ENCODE assay signal across 9 mouse cellular contexts in genomic region chr15:6390657-6391056, GRCm38 (mm10). TPM values are rescaled to one million over a fixed set of nuclear protein-coding genes. Genes with fewer than 3 reads are reported as not detected.
DNase-seq lines count a peak whose midpoint lies in the region; ATAC-seq lines count a peak whose summit lies in the region.
"Had no signal": no experiment of that assay in that cellular context is flagged by ENCODE, and none has a peak within 500 bp of the region (broad histone marks: within the 10 kb centered on the region; RNA-seq: fewer than 3 reads in every experiment).

No protein-coding gene starts in this region.

- H3K4me3 ChIP-seq in kidney, embryonic 16.5 days (ENCODE audit: low read length): no peak overlapping the region

- no peaks in the 10 kb centered on the region for H3K36me3 ChIP-seq in kidney, embryonic 16.5 days (ENCODE audit: insufficient read depth, low read length)

- peaks cover 14% of the 10 kb centered on the region for H3K4me1 ChIP-seq in kidney, embryonic 16.5 days (ENCODE audit: insufficient read depth, low read length)

- WGBS in kidney, embryonic 16.5 days: 43% methylated on average over 2 of the region's 2 CpGs

- no peak overlapping the region for H3K27ac ChIP-seq in kidney, embryonic 16.5 days (ENCODE audit: low read length)

- intact Hi-C loops in gastrocnemius, postnatal 14 days (cut with DNase I; ENCODE audit: low total_unique reads): no loop called here

- 0 out of 2 replicates have a peak, but pooled peaks have one; percentile 32 for ATAC-seq in kidney, embryonic 16.5 days (ENCODE audit: low FRiP score, low TSS enrichment)

- peak; percentile 57 for DNase-seq in urinary bladder, postnatal 14 days (ENCODE audit: low spot score)
- DNase-seq in urinary bladder, adult 2 months (ENCODE audit: low spot score): no peak
- DNase-seq in gastrocnemius, postnatal 14 days: peak; percentile 56
- no peak for DNase-seq in thymus, postnatal 0 days (ENCODE audit: low spot score)
- DNase-seq in natural killer cell, adult 2 months (ENCODE audit: low spot score in 2 of 2): no peak
- no peak for DNase-seq in layer of hippocampus, postnatal 25 days (ENCODE audit: extremely low spot score in 1 of 2, low spot score in 1 of 2)

- H3K9me3 ChIP-seq in kidney, embryonic 16.5 days (ENCODE audit: low read length): no peaks in the 10 kb centered on the region

- no peak overlapping the region for H3K4me2 ChIP-seq in kidney, embryonic 16.5 days (replicated peaks; ENCODE audit: low read depth, low read length)

- H3K9ac ChIP-seq in kidney, embryonic 16.5 days (replicated peaks; ENCODE audit: low read length): no peak overlapping the region

- H3K27me3 ChIP-seq in kidney, embryonic 16.5 days (ENCODE audit: insufficient read depth, low read length): no peaks in the 10 kb centered on the region

RNA-seq across cellular contexts. Expression of gene C9, which starts 54.5 kb away (rescaled TPM):
- 0.04 and 0.06 TPM in 2 replicates for polyA plus RNA-seq in urinary bladder, adult 2 months (2012; rRNA removed)
- not detected for total RNA-seq in gastrocnemius, postnatal 14 days (2021)
- polyA plus RNA-seq in kidney, embryonic 16.5 days (2015; fragmentation: Nextera tagmentation; extraction: Ambion mirVana): not detected in 2 replicates
- 0.06 TPM in 1 of 2 replicates, not detected in the other for polyA plus RNA-seq in thymus, postnatal 0 days (2015; fragmentation: Nextera tagmentation; extraction: Ambion mirVana)
- not detected for total RNA-seq in layer of hippocampus, postnatal 25 days (2021)
- total RNA-seq: adrenal gland, adult 18-20 months had no signal
- polyA plus RNA-seq: neural tube, embryonic 11.5 days had no signal

Comparison
In these comparisons a context has a peak if more than half of its experiments do, and no peak if none do; other contexts are left out.
1. DNase-seq: peak in urinary bladder, postnatal 14 days (single experiment) and gastrocnemius, postnatal 14 days (single experiment); none in urinary bladder, adult 2 months (single experiment), thymus, postnatal 0 days (single experiment), natural killer cell, adult 2 months (0 of 2) and layer of hippocampus, postnatal 25 days (0 of 2).